Mouse (Mus musculus): ENCODE measurements around the gene Klf4. TPM values are rescaled to one million over a fixed set of nuclear protein-coding genes. Genes with fewer than 3 reads are reported as not detected.

Klf4 gene
- 1 to 10 TPM; 5.8 to 5.9 TPM for total RNA-seq (2021)
- long read RNA-seq, experiment 1, partial matches to known transcripts = 1 of 1 reads
- long read RNA-seq, experiment 1, other reads (novel, unspliced or antisense) = 0 of 1 reads
- long read RNA-seq, experiment 2, partial matches to known transcripts = 0 of 2 reads
- long read RNA-seq, experiment 2, other reads (novel, unspliced or antisense) = 1 of 2 reads

- peak; percentile 45 for TF ChIP-seq CTCF (conservative IDR thresholded peaks at IDR 0.05)
- H3K27ac ChIP-seq = peak within 1 kb of the TSS; percentile 94
- DNase-seq (ENCODE audit: low spot score in 2 of 2) = peak; percentile 76 to 86
- H3K4me3 ChIP-seq = peak within 1 kb of the TSS; percentile 59
Observed at GRCm38 (mm10) chr4:55532407-55533195, at the start of gene Klf4. Gene Klf4, minus strand, starts transcription at chr4:55532466.

DNA sequence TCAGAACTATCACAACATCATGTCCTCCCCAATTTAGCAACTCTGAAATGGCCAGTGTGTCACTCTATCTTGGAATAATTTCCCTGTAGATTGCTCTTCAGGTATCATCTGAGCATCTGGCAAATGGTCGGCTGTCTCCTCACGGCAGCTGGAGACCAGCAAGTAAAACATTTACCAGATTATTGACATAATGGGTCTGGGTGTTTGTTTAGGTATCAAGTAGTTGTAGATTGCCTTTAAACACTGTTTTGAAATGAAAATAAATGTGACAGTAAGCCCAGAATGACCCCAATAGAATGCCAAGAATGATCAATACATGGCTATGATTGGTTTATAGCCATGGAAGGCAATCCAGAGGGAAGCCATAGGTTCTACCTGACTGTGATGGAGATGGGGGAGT lies 39.2 kb upstream of the Klf4 start:
- TF ChIP-seq CTCF (conservative IDR thresholded peaks at IDR 0.05) = no peak
- no peak for DNase-seq (ENCODE audit: low spot score in 2 of 2)

DNA sequence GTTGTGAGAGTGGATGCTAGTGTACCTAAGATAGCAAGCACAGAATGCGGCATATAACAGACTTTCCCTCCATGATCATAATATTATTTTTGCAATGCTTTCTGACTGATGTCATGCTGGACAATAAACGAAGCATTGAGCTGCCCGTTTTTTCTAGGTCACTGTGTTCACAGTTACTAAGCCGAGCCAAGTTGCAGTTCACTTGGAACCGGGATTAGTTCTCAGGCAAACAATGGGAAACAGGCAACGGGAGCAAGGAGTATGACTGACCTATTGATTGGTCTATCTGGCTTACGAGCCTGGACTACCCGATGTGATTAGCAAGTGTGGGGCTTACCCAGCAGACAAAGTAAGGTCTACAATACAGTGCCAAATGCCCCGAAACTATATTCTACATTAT lies 35.7 kb upstream of the Klf4 start:
- no peak for TF ChIP-seq CTCF (conservative IDR thresholded peaks at IDR 0.05)
- Histone ChIP-seq H3K27ac (no peak overlapping the region), H3K4me3 (no peak overlapping the region)
- DNase-seq (ENCODE audit: low spot score in 2 of 2) = no peak

More for the DNA sequence above, 39.2 kb upstream of the Klf4 start:
- Histone ChIP-seq H3K27ac (no peak overlapping the region), H3K4me3 (no peak overlapping the region)

DNA sequence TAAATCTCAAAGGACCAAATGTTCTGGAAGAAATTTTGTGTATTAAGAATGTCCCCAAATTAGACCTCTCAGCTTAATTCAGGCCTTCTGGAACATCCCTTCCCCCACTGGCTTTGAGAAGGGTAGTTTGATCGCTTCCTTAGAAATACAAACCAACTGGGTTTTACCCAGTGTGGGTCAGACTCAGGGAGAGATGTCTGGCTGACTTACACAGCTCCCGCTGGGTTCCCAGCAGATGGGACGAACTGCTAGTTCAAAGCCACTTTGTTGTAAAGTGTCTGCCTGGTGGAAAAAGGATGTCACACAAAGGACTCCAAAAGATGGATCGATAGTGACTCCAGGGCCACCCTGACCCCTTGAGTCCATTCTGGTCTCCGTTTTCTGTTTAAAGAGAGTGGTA lies 35.3 kb upstream of the Klf4 start:
- no peak for TF ChIP-seq CTCF (conservative IDR thresholded peaks at IDR 0.05)
- Histone ChIP-seq H3K4me3 (no peak overlapping the region), H3K27ac (no peak overlapping the region)
- DNase-seq (ENCODE audit: low spot score in 2 of 2) = no peak

DNA sequence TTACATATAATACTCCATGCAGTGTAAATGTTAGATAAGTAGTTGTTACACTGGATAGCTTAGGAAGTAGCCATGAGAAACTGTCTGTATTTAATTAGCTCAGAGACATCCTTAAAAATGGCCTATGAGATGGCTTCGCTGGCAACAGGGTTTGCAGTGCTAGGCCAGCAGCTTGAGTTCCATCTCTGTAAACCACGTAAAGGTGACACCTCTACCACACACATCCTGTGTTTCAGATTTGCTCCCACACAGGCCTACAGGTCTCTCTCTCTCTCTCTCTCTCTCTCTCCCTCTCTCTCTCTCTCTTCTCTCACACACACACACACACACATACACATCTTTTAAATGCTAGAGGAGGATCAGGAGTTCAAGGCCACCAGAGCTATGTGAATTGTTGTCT lies 32.1 kb upstream of the Klf4 start:
- no peak overlapping the region for H3K27ac ChIP-seq
- TF ChIP-seq CTCF (conservative IDR thresholded peaks at IDR 0.05) = no peak
- no peak for DNase-seq (ENCODE audit: low spot score in 2 of 2)
- no peak overlapping the region for H3K4me3 ChIP-seq

- peak in 1 of 2 experiments; percentile 15 for DNase-seq (ENCODE audit: low spot score in 2 of 2)
- TF ChIP-seq CTCF (conservative IDR thresholded peaks at IDR 0.05) = no peak
- Histone ChIP-seq H3K4me3 (no peak overlapping the region), H3K27ac (no peak overlapping the region)
Observed at GRCm38 (mm10) chr4:55563050-55563449, 30.8 kb upstream of the Klf4 start.

DNA sequence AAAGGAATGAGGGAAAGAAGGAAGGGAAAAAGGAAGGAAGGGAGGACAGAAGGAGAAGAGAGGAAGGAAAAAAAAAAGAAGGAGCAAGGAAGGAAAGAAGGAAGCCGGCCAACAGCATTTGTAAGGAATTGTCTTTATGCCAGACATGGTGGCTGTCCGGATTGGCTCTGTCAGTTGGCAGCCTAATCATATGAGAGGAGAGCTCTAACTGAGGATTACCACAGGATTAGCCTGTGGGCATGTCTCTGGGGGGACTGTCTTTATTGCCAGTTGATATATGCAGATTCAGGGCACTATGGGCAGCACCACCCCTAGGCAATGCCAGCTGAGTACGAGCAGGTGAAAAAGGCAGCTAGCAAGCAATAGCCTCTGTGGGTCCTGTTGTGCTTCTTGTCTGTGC lies 29.8 kb upstream of the Klf4 start:
- Histone ChIP-seq H3K4me3 (no peak overlapping the region), H3K27ac (no peak overlapping the region)
- no peak for DNase-seq (ENCODE audit: low spot score in 2 of 2)
- TF ChIP-seq CTCF (conservative IDR thresholded peaks at IDR 0.05) = no peak

GRCm38 (mm10) chr4:55546869-55547268 lies 14.6 kb upstream of the Klf4 start:
- no peak for TF ChIP-seq CTCF (conservative IDR thresholded peaks at IDR 0.05)
- Histone ChIP-seq H3K4me3 (no peak overlapping the region), H3K27ac (no peak overlapping the region)
- DNase-seq (ENCODE audit: low spot score in 2 of 2) = no peak

- no peak for DNase-seq (ENCODE audit: low spot score in 2 of 2)
- TF ChIP-seq CTCF (conservative IDR thresholded peaks at IDR 0.05) = no peak
- Histone ChIP-seq H3K4me3 (no peak overlapping the region), H3K27ac (no peak overlapping the region)
Observed at GRCm38 (mm10) chr4:55542753-55543152, 10.5 kb upstream of the Klf4 start.

GRCm38 (mm10) chr4:55541654-55542053 lies 9.4 kb upstream of the Klf4 start:
- H3K4me3 ChIP-seq = no peak overlapping the region
- H3K27ac ChIP-seq = no peak overlapping the region
- TF ChIP-seq CTCF (conservative IDR thresholded peaks at IDR 0.05) = no peak
- peak in 1 of 2 experiments; percentile 37 for DNase-seq (ENCODE audit: low spot score in 2 of 2)

DNA sequence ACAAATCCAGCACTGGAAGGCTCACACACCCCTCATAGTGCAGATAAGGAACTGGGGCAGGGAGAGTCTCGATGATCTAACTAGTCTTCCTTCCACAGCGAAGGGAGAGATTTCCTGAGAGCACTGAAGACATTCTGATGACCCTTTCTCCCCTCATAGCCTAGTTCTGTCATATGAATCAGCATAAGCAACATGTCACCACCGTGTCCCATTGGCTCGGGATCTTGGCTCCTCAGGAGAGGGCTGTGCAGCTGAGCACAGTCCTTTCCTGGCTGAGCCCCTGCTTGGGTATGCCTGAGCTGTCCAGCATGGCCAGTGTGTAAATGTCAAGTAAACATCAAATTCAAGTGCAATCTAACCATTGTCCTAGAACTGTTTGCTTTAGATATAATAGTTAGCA lies 9.0 kb upstream of the Klf4 start:
- TF ChIP-seq CTCF (conservative IDR thresholded peaks at IDR 0.05) = no peak
- H3K4me3 ChIP-seq = no peak overlapping the region
- no peak overlapping the region for H3K27ac ChIP-seq
- DNase-seq (ENCODE audit: low spot score in 2 of 2) = no peak

GRCm38 (mm10) chr4:55535012-55535411 lies 2.7 kb upstream of the Klf4 start:
- no peak overlapping the region for H3K27ac ChIP-seq
- no peak for DNase-seq (ENCODE audit: low spot score in 2 of 2)
- no peak overlapping the region for H3K4me3 ChIP-seq
- no peak for TF ChIP-seq CTCF (conservative IDR thresholded peaks at IDR 0.05)

DNA sequence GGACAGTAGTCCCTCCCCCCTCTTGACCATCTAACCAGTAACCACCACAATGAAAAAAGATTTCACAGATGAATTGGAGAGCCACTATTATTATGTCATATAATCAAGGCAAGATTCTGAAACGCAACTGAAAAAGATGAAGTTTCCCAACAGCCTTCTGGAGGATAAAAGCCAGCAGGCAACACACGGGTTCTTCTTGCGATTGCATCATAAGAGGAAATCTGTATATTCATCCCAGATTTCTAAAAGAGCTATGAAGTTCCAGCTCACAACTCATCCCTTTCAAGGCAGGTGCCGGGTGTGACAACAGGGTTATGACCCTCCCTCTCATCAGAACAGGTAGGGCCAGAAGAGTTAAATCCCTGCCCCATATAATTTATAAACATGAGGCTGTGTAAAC lies 2.2 kb upstream of the Klf4 start:
- H3K4me3 ChIP-seq = no peak overlapping the region
- H3K27ac ChIP-seq = no peak overlapping the region
- no peak for TF ChIP-seq CTCF (conservative IDR thresholded peaks at IDR 0.05)
- no peak for DNase-seq (ENCODE audit: low spot score in 2 of 2)

DNA sequence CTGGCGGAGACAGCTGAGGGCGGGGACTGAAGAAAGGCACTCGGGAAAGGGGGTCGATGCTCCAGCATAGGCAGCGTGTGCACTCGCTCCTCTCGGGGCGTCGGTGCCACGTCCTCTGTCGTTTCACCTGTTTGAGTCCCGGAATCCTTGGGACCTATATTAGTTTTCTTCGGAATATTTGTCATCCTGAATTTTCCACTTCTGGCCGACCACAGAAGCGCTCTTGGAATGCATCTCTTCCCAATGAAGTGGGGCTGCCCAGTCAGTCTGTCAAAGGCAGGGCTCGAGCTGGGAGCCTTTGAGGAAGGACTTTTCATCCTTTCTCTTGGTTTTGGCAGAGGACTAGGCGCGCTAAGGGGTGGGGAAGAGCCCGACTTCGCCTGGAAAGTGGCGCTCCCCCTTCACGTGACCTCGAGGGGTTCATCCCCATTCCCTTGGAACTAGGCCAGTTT lies 1.6 kb upstream of the Klf4 start:
- peak overlapping the region; percentile 59 for H3K4me3 ChIP-seq
- TF ChIP-seq CTCF (conservative IDR thresholded peaks at IDR 0.05) = no peak
- no peak for DNase-seq (ENCODE audit: low spot score in 2 of 2)
- peak overlapping the region; percentile 94 for H3K27ac ChIP-seq

Data from layer of hippocampus, adult 2 months (tissue).